Mouse (Mus musculus) bone marrow macrophage, adult 2 months (primary cell): ENCODE measurements around the gene Ampd1.

ENCODE experiments used
- CTCF ChIP-seq: IDR thresholded peaks from 2 replicates; pipeline ENCODE4 v1.5.1; 2012; ENCODE audit warnings: low read depth, mild to moderate bottlenecking, low read length, moderate library complexity
- POLR2A ChIP-seq: IDR thresholded peaks from 2 replicates; pipeline ENCODE4 v1.6.1; 2012; ENCODE audit warnings: mild to moderate bottlenecking, low read depth, low read length, borderline replicate concordance

DNA sequence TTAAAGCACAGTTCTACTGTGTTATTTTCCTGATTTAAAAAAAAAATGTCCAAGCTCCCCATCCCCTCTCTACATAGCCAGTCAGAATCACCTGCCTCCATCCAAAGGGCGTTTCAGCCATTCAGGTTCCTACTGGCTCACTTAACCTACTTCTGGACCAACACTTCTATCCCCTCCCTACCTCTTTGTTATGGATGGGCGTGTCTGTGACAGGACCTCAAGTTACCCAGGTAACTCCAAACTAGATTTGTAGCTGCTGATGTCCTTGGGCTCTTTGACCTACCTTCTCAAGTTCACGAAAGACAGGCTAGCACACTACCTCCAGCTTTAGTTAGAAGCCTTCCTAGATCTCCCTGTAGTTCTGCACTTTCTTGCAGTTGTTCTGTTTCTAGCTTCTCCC is 12.2 kb downstream of the Ampd1 start:
- no peak for TF ChIP-seq POLR2A
- no peak for TF ChIP-seq CTCF
